Mouse (Mus musculus) myocyte (in vitro differentiated cells): Measurements from ENCODE around the gene Kctd11.

Source experiments
- CEBPB ChIP-seq: IDR thresholded peaks from 2 replicates; pipeline ENCODE4 v1.6.1; 2011; ENCODE audit warnings: mild to moderate bottlenecking, moderate library complexity; ENCODE audit not compliant: poor library complexity, insufficient read depth, severe bottlenecking
- MAX ChIP-seq: IDR thresholded peaks from one replicate; pipeline ENCODE4 v1.6.1; 2011; ENCODE audit warnings: low read depth, mild to moderate bottlenecking, control low read depth
- MYOG ChIP-seq, 3 experiments: IDR thresholded peaks; one replicate each; pipeline ENCODE4 v1.6.1; 2011; ENCODE audit warnings: control low read depth in 2 of 3, low read depth in 2 of 3, mild to moderate bottlenecking in 2 of 3; ENCODE audit not compliant: insufficient read length in 2 of 3, control insufficient read depth in 1 of 3, insufficient read depth in 1 of 3
- POLR2A ChIP-seq: IDR thresholded peaks from one replicate; pipeline ENCODE4 v1.6.1; 2011; ENCODE audit warnings: low read depth, mild to moderate bottlenecking, control low read depth, moderate library complexity; ENCODE audit not compliant: insufficient read length
- POLR2AphosphoS2 ChIP-seq: IDR thresholded peaks from one replicate; pipeline ENCODE4 v1.6.1; 2011; ENCODE audit warnings: low read depth, control low read depth; ENCODE audit not compliant: insufficient read length
- USF1 ChIP-seq: IDR thresholded peaks from one replicate; pipeline ENCODE4 v1.6.1; 2011; ENCODE audit warnings: low read depth, mild to moderate bottlenecking, control low read depth, moderate library complexity

GRCm38 (mm10) chr11:69879711-69880110 is 1.5 kb downstream of the Kctd11 start:
- TF ChIP-seq POLR2A (no peak), USF1 (no peak), CEBPB (no peak), POLR2AphosphoS2 (no peak), MAX (no peak), MYOG (IDR thresholded peaks at IDR 0.05; ENCODE audit: control insufficient read depth in 1 of 3, insufficient read depth in 1 of 3, insufficient read length in 2 of 3, low read depth in 2 of 3) (no peak)
